Mouse (Mus musculus): ENCODE results near the gene Cnpy3. TPM values are rescaled to one million over a fixed set of nuclear protein-coding genes. Genes with fewer than 3 reads are reported as not detected.

Cnpy3 gene
- polyA plus RNA-seq, 1 experiment from 2014 or later: 69.1 TPM

DNA sequence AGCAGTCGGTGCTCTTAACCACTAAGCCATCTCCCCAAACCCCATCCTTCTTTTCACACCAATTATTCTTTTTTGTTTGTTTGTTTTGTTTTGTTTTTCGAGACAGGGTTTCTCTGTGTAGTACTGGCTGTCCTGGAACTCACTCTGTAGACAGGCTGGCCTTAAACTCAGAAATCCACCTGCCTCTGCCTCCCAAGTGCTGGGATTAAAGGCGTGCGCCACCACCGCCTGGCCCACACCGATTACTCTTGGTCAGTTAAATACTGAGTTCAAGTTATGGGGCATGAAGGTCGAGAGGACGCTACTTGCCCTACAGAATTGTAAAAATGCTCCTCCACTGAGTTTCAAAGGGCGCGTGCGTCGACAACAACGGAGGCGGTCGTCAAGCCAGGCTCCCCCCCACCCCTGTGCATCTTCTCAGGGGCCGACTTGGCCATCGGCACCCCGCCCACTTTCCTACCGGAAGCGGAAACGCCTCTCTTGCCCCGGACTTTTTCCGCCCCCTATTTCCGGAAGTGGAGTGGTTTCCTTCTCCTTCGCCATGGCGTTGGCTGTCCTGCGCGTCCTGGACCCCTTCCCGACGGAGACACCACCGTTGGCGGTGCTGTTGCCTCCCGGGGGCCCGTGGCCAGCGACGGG is 40.9 kb downstream of the Cnpy3 start, which contains the start of gene Pex6:
Gene Pex6, plus strand, starts transcription at position 505 of the 639 bp plus-strand sequence.
- H3K9me3 ChIP-seq: no peaks in the 10 kb centered on the region
- H3K4me1 ChIP-seq: peaks cover 22% of the 10 kb centered on the region
- H3K27ac ChIP-seq (replicated peaks): peak within 1 kb of the TSS; percentile 88
- no peaks in the 10 kb centered on the region for H3K27me3 ChIP-seq
- ATAC-seq (replicated peaks): peak; percentile 91
- peak within 1 kb of the TSS; percentile 85 for H3K9ac ChIP-seq (replicated peaks)
- peak within 1 kb of the TSS; percentile 99 for H3K4me2 ChIP-seq (replicated peaks)
- H3K4me3 ChIP-seq: peak within 1 kb of the TSS; percentile 99
- peaks cover 16% of the 10 kb centered on the region; the same call in 1 of the 2 replicates for H3K36me3 ChIP-seq
- 8% methylated on average over 36 of the region's 36 CpGs for WGBS

DNA sequence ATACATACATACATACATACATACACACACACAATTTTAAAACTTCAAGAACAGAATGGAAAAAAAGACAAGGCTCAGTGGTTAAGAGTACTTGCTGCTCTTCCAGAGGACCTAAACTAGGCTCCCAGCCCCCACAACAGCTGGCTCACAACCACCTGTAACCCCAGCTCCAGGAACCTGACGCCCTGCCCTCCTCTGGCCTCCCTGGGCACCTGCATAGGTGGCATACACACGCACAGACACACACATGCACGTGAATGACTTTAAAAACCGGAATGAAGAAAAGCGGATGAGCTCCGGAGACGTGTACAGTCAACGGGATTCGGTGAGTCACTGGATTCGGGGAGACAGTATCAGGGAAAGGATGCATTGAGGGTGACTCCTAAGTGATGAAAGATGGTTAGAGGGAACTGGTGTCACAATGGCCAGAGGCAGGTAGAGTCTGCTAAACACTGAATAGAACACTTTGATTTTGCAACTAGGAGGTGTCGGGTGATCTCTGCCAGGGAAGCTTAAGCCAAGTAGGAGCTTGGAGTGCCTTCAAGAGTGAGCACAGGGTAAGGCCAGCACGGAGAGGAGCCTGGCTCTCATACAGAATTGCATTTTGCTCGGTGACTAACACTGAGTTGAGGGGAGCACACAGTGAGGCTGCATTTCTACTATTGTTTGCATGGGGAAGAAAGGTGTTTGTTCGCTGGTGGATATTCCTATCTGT is 45.5 kb downstream of the Cnpy3 start:
- 93% methylated on average over 14 of the region's 14 CpGs for WGBS

DNA sequence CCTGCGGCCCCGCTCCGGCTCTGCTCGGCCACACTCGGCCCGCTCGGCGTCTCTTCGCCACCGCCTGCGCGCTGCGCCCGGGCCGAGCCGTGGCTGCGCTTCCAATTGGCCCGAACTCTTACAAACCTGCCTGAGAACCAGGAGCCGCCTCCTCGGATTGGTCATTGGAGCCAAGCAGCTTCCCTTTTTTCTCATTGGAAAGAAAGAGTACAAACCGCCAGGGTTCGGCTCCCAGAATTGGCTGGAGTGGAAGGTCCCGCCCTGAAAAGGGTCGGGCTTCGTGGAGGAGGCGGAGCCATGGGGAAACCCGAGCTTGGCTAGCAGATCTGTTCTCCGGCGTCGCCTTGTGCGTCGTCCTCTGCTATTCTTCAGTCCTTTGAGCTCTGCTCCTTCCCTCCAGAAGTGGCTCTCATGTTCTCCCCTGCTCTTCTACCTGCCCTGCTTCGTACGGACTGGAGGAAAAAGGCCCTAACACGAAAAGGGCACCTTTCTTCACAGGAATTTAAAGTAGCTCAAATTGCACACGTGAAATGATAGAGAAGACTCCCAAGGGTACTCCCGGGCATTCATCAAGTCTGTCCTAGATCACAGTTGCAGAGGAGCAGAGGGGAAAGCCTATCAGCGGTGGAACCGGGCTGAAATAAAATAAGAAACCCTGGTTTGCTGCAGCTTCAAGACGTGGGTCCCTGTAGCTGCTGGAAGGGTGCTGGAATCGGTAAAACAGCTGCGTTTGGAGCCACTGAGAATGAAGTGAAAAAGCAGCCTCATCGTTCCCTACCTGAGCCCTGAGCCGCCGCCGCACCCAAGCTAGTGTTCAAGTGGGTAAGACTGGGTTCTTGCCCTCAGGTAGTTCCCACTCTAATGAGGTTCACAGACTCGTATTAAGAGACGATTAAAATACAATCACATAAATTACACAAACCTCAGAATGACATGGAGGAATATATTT is 46.9 kb downstream of the Cnpy3 start, which contains the start of gene Ppp2r5d:
Gene Ppp2r5d, minus strand, starts transcription at position 225 of the 949 bp plus-strand sequence.
- Histone ChIP-seq H3K27me3 (no peaks in the 10 kb centered on the region), H3K4me2 (replicated peaks) (peak within 1 kb of the TSS; percentile 83), H3K27ac (replicated peaks) (peak within 1 kb of the TSS; percentile 90), H3K4me3 (peak within 1 kb of the TSS; percentile 92), H3K9me3 (no peaks in the 10 kb centered on the region), H3K9ac (replicated peaks) (peak within 1 kb of the TSS; percentile 90), H3K4me1 (peaks cover 43% of the 10 kb centered on the region), H3K36me3 (no peaks in the 10 kb centered on the region)
- peak; percentile 96 for ATAC-seq (replicated peaks)
- WGBS: under 1% methylated on average over 48 of the region's 48 CpGs

More for the DNA sequence above, 45.5 kb downstream of the Cnpy3 start:
- Histone ChIP-seq H3K9me3 (no peaks in the 10 kb centered on the region), H3K36me3 (no peaks in the 10 kb centered on the region), H3K4me3 (no peak overlapping the region), H3K27ac (replicated peaks) (no peak overlapping the region), H3K27me3 (no peaks in the 10 kb centered on the region), H3K9ac (replicated peaks) (no peak overlapping the region), H3K4me1 (peaks cover 36% of the 10 kb centered on the region), H3K4me2 (replicated peaks) (no peak overlapping the region)
- no peak for ATAC-seq (replicated peaks)

DNA sequence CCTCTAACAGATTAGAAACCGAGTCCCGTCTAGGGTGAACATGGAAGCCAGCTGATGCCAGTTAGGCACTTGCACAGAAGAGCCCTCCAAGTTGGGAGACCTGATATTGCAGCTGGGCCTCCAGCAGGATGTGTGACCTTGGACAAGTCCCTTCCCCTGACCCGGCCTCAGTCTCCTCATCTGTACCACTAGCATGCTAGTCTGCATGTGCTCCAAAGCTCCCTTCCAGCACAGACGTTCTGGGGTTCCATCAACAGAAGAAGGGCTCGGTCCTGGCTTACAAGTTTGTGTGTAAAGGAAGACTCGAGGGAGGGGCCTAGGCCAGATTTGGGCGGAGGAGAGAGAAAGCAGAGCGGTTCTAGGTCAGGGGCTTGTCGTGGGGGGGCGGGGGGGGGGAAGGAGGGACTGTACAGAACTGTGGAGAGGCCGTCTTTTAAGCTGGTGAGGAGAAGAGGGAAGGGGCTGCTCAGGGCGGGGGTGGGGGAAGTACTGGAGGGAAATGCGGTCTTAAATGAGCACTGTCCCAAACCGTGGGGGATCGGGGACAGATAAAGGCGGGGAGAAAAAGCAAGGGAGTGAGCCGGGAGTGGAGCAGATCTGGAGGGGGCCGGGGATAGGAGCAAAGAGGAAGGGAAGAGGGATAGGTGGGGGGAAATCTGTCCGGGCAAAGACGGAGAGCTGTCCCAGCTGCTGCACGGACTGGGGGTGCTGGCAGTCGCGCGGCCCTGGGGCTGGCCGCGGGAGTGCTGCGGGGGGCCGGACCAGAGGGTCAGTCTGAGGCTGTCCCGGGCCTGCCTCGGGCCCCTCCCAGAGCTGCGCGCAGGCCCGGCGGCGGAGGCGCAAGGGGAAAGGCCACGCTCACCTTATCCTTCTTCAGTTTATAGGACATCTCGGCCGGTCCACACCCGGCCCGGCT is 47.8 kb downstream of the Cnpy3 start:
- H3K4me2 ChIP-seq (replicated peaks): peak overlapping the region; percentile 69
- H3K9me3 ChIP-seq: no peaks in the 10 kb centered on the region
- peaks cover 43% of the 10 kb centered on the region for H3K4me1 ChIP-seq
- peak; percentile 76 for ATAC-seq (replicated peaks)
- 5% methylated on average over 33 of the region's 41 CpGs for WGBS
- H3K27me3 ChIP-seq: no peaks in the 10 kb centered on the region
- H3K27ac ChIP-seq (replicated peaks): peak overlapping the region; percentile 86
- H3K9ac ChIP-seq (replicated peaks): peak overlapping the region; percentile 90
- H3K36me3 ChIP-seq: peaks cover 1% of the 10 kb centered on the region; the same call in 1 of the 2 replicates
- peak overlapping the region; percentile 92 for H3K4me3 ChIP-seq

GRCm38 (mm10) chr17:46702506-46702905 is 49.5 kb downstream of the Cnpy3 start:
- H3K9ac ChIP-seq (replicated peaks): 0 out of 2 replicates have a peak overlapping the region, but pooled peaks have one; percentile 90
- H3K4me2 ChIP-seq (replicated peaks): peak overlapping the region; percentile 69
- H3K36me3 ChIP-seq: peaks cover 8% of the 10 kb centered on the region; the same call in 1 of the 2 replicates
- no peak for ATAC-seq (replicated peaks)
- H3K27ac ChIP-seq (replicated peaks): no peak overlapping the region; the same call in 1 of the 2 replicates
- WGBS: 91% methylated on average over 5 of the region's 5 CpGs
- peaks cover 43% of the 10 kb centered on the region for H3K4me1 ChIP-seq
- no peaks in the 10 kb centered on the region for H3K9me3 ChIP-seq
- H3K27me3 ChIP-seq: no peaks in the 10 kb centered on the region
- H3K4me3 ChIP-seq: peak overlapping the region; percentile 92; the same call in 1 of the 2 replicates

- peaks cover 43% of the 10 kb centered on the region for H3K4me1 ChIP-seq
- H3K9ac ChIP-seq (replicated peaks): no peak overlapping the region; the same call in 1 of the 2 replicates
- ATAC-seq (replicated peaks): no peak
- H3K4me3 ChIP-seq: no peak overlapping the region
- no peaks in the 10 kb centered on the region for H3K9me3 ChIP-seq
- peaks cover 8% of the 10 kb centered on the region; the same call in 1 of the 2 replicates for H3K36me3 ChIP-seq
- H3K27ac ChIP-seq (replicated peaks): no peak overlapping the region
- WGBS: 87% methylated on average over 12 of the region's 12 CpGs
- no peaks in the 10 kb centered on the region for H3K27me3 ChIP-seq
- no peak overlapping the region; the same call in 1 of the 2 replicates for H3K4me2 ChIP-seq (replicated peaks)
Observed at GRCm38 (mm10) chr17:46702100-46702499, 49.9 kb downstream of the Cnpy3 start.

DNA sequence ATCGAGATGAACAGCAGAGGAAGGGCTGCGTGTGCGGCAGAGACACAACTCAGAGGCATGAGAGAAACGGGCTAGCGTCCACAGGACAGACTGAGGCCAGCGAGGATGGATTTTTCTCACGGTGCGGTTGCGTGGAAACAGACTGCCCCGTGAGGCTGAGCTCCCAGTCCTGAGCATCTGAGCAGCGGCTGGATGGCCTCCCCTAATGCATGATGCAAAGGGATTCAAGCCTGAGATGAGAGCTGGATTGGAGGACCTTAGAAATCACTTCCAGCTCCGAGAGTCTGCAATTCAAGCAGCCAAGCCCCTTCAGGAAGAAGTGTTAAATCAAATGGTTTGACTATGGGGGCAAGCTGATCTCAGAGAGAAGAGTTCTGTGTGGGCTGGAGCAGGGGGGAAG is 50.5 kb downstream of the Cnpy3 start:
- ATAC-seq (replicated peaks): no peak
- Histone ChIP-seq H3K27ac (replicated peaks) (no peak overlapping the region), H3K36me3 (peaks cover 8% of the 10 kb centered on the region; the same call in 1 of the 2 replicates), H3K4me2 (replicated peaks) (no peak overlapping the region), H3K27me3 (no peaks in the 10 kb centered on the region), H3K9ac (replicated peaks) (peak overlapping the region; percentile 15), H3K4me3 (no peak overlapping the region), H3K9me3 (no peaks in the 10 kb centered on the region), H3K4me1 (peaks cover 43% of the 10 kb centered on the region)
- WGBS: 81% methylated on average over 12 of the region's 12 CpGs

DNA sequence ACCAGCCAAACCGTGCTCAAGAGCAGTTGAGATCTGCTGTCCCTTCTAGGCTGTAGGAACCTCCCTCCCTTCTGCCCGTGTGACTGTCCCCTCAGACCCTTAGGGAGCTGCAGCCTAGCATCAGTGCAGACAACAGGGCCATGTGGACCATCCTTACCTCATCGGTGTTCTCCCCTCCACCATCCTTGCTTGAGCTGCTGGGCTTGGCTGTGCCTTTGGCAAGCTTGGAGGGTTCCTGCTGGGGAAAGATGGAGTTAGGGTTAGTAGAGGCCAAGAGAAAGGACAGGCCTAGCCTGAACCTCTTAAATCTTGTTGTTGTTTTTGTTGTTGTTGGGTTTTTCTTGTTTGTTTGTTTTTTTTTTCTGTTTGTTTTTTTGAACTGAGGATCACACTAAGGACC is 52.1 kb downstream of the Cnpy3 start:
- Histone ChIP-seq H3K4me3 (no peak overlapping the region), H3K4me2 (replicated peaks) (no peak overlapping the region), H3K36me3 (peaks cover 8% of the 10 kb centered on the region; the same call in 1 of the 2 replicates), H3K9ac (replicated peaks) (no peak overlapping the region), H3K4me1 (peaks cover 32% of the 10 kb centered on the region), H3K27ac (replicated peaks) (no peak overlapping the region), H3K27me3 (no peaks in the 10 kb centered on the region), H3K9me3 (no peaks in the 10 kb centered on the region)
- no peak for ATAC-seq (replicated peaks)
- WGBS: 85% methylated on average over 3 of the region's 3 CpGs

DNA sequence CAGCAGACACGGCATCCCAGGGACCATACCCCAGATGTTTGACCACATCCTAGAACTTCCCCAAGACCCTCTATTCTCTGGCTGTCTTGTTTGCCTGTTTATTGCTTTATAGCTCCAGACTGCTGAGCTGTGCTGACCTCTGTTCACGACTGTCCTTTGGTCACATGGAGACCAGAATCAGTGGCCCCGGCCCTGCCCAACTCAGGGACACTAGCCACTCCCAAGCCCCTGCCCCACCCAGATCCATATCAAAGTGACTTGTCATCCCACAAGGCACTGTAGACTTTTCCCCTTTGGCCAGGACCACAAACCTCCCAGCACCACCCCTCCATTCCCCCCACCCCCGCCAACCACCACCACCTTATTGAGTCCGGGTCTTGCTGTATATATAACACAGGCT is 52.8 kb downstream of the Cnpy3 start:
- Histone ChIP-seq H3K4me2 (replicated peaks) (no peak overlapping the region), H3K9ac (replicated peaks) (no peak overlapping the region), H3K27me3 (no peaks in the 10 kb centered on the region), H3K27ac (replicated peaks) (no peak overlapping the region), H3K36me3 (peaks cover 8% of the 10 kb centered on the region; the same call in 1 of the 2 replicates), H3K9me3 (no peaks in the 10 kb centered on the region), H3K4me1 (peaks cover 32% of the 10 kb centered on the region), H3K4me3 (no peak overlapping the region)
- no peak for ATAC-seq (replicated peaks)
- 92% methylated on average over 5 of the region's 5 CpGs for WGBS

- H3K27ac ChIP-seq (replicated peaks): no peak overlapping the region
- WGBS: 93% methylated on average over 6 of the region's 6 CpGs
Observed at GRCm38 (mm10) chr17:46698515-46698914, 53.5 kb downstream of the Cnpy3 start.

More at GRCm38 (mm10) chr17:46698515-46698914, 53.5 kb downstream of the Cnpy3 start:
- Histone ChIP-seq H3K4me1 (peaks cover 26% of the 10 kb centered on the region), H3K36me3 (peaks cover 8% of the 10 kb centered on the region; the same call in 1 of the 2 replicates), H3K9me3 (no peaks in the 10 kb centered on the region), H3K9ac (replicated peaks) (no peak overlapping the region), H3K27me3 (no peaks in the 10 kb centered on the region), H3K4me3 (no peak overlapping the region), H3K4me2 (replicated peaks) (no peak overlapping the region)
- no peak for ATAC-seq (replicated peaks)

Measured in forebrain, embryonic 15.5 days (tissue).